Mouse (Mus musculus) adrenal gland, postnatal 14 days (tissue): ENCODE data around the gene Mrpl39. TPM values are rescaled to one million over a fixed set of nuclear protein-coding genes. Genes with fewer than 3 reads are reported as not detected.

ENCODE experiments used
- DNase-seq: peaks from one replicate; pipeline ENCODE4 v3.0.0; 2021; ENCODE audit warnings: mixed read lengths
- total RNA-seq: library from RNA; stranded (reverse); gene quantifications from 2 replicates; pipeline ENCODE4 v1.2.3, GENCODE M21; 2021

The Mrpl39 gene
- total RNA-seq, 1 experiment from 2014 or later = 56.2 TPM

DNA sequence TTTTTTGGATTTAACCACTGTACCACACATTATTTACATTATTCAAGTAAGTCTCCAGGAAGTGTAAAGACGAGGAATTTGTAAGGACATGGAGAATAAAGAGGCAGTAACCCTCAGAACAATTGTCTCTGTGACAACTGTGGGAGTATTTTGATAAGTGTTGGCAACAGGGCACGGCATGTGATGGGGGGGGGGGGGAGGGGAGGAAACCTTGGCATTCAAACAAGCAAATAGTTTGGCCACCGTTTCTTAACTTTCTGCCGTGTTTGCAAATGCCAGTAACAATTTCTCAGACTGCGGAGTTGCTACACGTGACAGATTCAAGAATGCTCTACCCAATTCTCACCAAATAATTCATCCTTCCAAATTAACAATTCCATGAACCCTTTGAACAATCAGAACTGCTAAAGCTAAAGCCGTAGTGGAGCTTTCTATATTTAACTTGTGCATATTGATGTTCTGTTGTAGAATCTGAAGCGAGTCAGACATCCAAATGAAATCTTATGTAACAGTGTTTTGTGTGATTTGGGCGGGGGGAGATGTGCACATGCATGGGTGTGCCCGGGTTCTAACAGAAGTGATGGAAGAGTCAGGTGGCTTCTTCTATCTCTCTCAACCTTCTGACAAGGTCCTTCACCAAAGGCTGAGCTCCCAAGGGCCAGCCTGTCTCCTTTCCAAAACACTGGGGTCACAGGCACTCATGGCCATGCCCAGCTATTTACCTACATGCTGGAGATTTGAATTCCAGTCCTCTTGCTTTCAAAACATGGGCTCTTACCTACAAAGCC lies 9.4 kb upstream of the Mrpl39 start:
- DNase-seq = no peak

DNA sequence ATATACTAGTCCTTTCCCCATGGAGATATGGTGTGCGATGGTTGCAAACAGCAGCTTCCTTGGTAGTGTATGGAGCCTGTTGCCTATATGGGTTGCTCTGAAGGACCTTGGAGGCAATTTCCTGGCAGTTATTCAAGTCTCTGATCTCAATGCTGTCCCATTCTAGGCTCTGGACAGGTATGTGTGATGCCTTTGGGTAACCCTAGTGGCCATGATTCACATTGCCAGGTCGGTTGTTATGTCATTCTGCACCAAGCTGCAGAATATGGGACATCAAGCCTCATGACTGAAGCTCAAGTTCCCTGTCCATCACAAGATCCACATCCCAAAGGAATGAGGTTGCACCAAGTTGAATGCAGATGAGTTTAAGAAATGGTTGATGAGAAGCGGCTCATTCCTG lies 1.8 kb upstream of the Mrpl39 start:
- no peak for DNase-seq

DNA sequence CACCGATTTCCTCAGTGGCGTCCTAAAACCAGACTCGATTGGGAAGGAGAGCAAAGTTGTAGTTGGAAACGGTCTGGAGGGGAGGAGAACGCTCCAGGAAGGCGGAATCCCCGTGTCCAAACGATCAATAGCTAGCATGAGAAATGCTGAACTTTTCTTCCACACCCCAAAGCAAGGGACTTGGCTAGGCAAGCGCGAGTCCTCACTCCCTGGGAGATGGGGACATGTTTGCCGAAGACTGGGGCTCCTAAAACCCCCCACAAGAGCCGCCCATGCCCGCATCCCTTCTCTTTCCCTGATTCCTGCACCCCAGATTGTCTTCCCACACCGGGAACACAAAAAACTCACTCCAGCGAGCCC lies 756 bp downstream of the Mrpl39 start:
- DNase-seq = no peak

DNA sequence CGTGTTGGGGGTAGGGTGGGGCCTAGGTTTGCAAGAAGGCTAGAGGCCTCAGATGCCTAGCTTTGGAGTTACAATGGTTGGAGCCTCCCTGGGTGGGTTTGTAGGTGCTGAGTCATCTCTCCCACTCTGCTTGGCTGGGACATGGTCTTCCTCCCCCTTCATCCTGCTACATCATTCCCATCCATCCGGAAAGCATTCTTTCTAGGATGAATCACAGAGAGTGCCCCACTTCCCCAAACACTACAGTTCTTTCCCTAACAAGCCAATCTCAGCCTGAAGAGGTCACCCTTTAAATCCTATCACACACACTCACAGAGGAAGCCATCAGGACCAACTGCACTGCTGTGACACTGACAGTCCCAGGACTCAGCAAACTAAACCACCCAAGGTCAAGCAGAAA lies 14.9 kb downstream of the Mrpl39 start:
- no peak for DNase-seq

GRCm38 (mm10) chr16:84718250-84718649 lies 17.3 kb downstream of the Mrpl39 start:
- no peak for DNase-seq

DNA sequence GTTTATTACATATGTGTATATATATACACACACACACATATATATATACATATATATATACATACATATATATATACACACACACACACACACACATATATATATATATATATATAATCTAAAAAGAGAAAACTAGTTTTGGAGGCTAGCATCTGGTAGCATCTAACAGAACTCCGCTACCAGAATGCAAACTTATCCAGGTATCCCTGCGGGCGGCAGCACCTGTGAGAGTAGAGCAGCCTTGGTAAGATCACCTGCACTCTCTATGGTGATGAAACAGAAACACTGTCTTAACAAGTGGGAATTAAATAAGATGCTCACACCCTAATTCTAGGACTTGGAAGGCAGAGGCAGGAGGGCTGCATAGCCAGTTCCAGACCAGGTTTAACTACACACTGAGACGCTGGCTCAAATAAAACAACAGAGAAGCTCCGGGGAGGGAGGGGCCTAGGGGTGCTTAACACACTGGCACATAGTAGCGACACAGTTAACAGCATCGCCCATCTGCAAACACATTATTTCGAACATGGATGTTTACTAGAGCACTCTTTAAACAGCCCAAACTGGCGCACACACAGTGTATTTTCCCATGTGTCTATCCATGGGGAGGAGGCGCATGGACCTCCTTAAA lies 17.8 kb downstream of the Mrpl39 start:
- no peak for DNase-seq

DNA sequence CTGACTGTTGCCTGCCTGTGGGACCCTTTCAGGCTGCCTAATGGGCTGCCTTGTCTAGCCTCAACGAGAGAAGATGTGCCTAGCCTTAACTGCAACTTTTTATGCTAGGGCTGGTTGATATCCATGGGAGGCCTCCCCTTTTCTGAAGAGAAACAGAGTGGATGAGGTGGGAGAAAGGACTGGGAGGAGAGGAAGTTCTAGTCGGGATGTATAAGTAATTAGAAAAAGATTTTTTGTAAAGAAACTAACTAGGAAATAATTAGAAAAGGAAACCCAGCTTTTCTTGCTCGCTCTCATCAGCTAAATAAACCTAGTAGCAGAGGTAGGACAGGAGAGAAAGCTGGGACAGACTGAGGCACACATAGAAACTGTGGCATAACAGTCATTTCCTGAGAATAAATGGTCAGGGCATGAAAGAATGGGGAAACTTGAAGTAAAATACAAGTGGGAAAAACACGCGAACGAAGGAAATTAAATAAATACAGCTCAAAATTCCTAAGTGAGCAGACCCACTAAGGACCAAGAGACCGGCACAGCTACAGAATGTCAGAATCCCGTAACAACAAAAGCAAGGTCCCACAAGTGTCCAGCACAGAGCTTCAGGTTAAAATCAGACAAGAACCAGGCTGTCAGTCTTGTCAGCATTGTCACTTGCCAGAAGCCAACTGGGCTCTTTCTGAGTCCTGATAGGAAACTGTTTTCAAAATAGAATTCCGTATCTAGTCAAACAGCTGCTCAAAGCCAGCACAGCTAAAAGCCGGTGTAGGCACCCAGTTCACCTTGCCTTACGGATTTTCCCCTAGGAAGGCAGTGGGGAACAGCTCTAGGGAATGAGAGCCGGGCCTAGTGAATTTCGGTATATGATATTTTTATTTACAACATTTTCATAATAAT lies 18.6 kb downstream of the Mrpl39 start:
- no peak for DNase-seq

DNA sequence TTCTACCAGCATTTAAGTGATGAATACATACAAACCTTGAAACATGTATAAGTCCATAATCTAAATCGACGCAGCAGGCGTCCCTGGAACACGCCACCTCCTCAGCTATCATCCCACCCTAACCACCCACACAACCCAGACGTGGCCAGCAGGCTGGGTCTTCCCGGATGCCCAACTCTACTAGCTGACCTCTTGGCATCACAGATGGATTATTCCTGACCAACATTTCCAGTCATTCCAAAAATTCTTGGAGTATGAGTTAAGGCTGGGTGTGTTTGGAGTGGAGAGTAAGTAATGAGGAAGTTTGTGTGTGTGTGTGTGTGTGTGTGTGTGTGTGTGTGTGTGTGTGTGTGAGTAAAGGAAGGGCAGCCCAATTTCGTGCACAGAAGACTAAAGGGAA lies 19.3 kb downstream of the Mrpl39 start:
- no peak for DNase-seq

DNA sequence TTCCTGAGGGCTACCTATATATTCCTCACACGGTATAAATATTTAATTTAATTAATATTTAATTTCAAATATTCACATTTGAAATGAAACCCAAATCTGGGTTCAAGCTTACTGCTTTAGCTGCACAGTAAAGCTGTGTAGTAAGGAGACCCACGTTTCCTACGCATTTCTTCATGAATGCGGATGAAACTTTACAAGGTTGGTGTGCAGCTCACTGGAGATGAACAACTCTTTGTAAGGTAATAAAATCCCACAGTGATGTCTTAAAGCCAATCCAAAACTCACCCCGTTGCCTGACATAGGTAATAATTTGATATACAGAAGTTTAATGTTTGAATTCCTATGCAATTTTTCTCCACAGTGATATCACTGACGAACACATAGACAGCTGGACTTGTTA lies 20.6 kb downstream of the Mrpl39 start:
- DNase-seq = no peak

DNA sequence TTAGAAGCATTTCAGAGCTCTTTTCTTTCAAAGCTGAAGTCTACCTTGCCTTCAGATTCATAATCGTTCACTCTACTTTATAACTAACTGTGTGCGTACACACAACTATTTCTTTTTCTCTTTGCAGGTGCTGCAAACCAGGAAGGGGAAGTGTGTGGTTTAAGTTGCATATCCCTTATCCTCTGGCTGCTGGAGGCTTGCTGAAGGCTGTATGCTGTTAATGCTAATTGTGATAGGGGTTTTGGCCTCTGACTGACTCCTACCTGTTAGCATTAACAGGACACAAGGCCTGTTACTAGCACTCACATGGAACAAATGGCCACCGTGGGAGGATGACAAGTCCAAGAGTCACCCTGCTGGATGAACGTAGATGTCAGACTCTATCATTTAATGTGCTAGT lies 21.6 kb downstream of the Mrpl39 start:
- no peak for DNase-seq

- no peak for DNase-seq
These were observed 22.4 kb downstream of the Mrpl39 start for GRCm38 (mm10) chr16:84713156-84713555.

GRCm38 (mm10) chr16:84708649-84709048 lies 26.9 kb downstream of the Mrpl39 start:
- no peak for DNase-seq

DNA sequence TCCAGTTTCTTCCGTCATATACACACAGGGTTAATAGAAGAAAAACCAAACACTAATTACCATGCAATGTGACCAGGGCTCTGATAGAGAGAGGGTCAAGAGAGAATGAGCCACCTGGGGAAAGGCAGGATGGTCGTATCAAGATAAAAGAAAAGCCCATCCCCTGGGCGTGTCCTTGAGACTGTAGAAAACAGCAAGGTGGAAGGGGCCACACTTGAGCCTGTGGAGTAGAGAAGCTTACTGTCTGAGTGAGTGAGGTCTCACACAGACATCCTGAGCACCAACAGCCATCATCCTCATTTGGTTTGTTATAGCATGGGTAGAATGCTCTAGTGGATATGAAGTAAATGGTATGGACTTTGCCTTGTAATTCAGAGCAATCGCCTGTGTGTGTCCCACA lies 27.7 kb downstream of the Mrpl39 start:
- DNase-seq = no peak

DNA sequence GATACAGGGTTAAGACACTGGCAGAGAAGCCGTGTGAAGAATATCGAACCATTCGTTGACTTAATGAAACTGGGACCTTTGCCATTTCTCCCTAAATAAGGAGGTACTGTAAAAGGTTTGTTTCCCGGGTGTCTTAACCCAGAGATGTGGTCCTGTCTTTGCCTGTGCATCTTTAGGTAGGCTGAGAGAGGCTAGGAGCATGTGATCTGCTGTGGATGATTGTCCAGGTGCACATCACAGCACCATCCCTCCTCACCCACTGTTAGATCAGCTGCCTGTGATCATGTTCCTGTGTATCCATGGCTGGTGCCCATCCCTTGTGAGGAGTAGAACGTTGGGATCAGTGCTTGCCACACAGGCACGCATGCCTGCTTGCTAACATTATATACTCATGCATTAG lies 29.0 kb downstream of the Mrpl39 start:
- DNase-seq = no peak

DNA sequence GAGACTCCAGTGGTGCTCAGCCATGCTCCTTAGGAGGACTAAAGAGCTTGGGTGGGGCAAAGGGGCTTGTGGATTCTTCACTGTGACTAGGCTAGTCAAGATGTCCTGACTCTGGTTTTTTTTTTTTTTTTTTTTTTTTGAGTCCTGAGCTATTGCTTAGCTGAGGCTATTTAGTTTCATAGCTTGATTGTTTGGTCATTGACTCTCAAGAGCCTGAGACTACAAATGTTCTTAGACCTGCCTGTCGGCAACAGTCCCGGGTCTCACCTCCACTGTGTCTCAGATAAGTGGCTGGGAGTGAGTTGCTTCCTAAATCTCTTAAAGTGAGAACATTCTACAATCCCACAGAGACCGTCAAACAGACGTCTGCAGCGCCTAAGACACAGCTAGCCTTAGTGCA lies 30.0 kb downstream of the Mrpl39 start:
- no peak for DNase-seq

DNA sequence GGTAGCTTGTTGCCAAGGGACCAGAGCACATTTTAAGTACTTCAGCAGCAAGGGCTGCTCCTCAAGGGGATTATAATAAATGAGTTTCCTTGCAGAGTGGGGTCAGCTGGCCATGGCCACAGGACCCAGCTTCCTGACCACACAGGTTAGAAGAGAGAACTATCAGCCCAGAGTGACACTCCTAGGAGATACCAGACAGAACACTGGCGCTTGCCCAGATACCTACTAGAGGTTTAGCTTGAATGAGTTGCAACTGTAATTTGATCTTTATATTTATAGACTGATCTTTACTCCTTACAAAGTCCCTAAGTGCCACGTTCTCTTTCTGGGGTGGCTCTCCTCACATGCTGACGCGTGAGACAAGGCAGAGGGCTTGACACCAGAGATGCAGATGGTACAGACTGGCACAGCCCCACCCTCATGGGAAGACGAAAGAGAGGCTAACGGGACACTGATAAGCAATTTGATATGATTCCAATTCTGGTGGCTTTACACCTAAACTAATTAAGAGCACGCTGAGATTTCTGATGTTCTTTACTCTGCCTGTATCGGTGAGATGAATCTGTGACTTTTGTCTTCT lies 30.8 kb downstream of the Mrpl39 start:
- no peak for DNase-seq

DNA sequence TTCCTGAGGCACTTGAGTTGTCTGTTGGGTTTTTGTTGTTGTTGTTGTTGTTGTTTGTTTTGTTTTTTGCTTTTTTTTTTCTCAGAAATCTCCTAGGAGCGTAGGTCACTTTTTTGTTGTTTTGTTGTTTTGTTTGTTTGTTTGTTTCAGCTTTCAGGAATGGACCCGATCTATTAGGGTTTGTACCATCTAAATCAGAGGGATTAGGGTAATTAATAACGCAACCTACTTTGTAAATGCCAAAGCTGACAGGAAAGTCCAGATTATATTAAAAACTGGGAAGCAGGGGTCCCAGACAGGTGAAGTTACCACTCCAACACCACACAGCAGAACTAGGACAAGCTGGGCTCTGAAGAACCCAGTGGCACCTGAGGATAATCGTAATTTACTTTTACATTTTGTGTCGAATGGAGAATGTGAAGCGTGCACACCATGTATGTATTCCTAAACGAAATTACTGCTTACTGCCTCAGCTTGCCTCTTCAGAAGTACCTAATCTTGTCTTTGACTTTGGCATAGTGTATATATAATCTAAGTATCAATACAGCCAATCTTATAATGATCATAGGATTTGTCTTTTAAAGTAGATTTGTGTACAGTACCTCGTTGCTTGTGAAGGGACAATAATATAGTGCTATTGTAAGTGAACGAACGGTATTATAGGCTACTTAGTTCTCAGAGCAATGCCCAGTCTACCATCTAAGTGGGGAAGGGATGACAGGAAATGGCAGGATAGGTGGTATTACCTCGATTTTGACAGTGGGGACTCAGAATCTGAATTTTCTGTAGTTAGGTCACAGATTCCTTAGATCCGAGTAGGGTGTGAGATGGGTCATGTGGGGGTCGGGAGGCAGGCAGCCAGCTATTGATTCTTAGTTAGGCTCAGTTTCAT lies 31.5 kb downstream of the Mrpl39 start:
- no peak for DNase-seq

DNA sequence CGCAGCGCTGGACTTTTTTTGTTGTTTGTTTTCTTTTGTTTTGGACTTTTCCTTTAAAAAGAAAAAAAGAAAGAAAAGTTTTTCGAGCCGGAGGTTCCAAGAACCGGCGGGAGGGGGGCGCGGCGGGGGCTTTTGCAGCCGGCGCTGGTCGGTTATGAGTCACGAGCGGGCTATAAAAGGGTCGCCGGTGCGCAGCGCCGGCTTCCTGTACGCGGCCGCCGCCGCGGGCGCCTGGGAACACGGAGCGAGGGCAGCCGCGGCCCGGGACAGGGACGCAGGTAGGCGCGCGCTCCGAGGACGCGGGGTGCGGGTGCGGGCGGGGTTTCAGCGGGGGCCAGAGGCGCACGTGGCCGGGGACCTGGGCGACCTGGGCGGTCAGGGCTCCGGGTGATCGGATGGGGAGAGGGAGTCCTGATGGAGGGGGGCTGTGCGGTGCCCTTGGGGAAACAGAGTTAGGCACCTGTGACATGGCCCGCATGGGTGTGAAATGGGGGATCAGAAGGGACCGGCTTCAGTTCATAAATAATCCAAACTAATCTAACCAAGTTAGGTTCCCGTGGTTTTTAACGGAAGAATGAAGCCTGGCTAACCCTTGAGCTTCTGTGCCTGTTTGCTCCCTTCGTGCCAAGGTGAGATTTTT lies 32.3 kb downstream of the Mrpl39 start:
- peak; percentile 76 for DNase-seq

DNA sequence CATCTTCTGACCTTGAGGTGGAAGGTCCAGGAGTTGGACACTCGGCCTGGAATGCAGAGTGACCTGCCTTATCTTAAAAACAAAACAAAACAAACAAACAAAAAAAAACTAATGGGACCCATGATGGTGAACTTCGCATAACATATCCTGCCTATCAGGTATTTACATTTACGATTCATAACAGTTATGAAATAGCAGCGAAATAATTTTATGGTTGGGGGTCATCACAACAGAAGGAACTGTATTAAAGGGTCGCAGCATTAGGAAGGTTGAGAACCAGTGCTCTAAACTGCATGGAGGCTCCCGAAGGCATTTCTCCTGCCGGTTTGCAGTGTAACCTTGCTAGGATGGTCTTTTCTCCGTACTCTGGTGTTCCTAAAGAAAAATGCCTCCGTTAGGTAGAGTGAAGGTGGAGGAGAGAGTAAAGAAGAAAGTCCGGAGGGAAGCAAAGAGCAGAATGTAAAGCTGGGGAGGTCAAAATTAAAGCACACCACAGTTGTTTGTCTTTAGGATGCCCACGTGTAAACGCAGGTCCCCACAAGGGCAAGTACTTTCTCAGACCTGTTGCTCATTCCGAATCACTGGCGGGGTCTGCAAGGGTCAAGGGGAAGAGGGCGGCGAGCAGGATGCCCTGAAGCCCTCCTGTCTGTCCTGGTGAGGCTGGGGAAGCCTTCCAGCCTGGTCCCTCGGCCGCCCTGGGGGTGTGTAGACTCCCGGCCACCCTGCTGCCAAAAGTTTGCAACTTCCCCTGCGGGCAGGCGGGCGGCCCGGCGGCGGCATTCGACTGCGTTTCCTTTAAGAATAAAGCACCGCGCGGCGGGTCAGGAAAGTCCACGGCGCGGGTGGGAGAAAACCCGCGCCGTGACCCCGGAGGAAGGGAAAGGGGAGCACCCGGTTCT lies 33.1 kb downstream of the Mrpl39 start:
- DNase-seq = peak; percentile 60

- DNase-seq = no peak
These were observed 34.5 kb downstream of the Mrpl39 start for GRCm38 (mm10) chr16:84701041-84701440.
